In the genomic region with DNA sequence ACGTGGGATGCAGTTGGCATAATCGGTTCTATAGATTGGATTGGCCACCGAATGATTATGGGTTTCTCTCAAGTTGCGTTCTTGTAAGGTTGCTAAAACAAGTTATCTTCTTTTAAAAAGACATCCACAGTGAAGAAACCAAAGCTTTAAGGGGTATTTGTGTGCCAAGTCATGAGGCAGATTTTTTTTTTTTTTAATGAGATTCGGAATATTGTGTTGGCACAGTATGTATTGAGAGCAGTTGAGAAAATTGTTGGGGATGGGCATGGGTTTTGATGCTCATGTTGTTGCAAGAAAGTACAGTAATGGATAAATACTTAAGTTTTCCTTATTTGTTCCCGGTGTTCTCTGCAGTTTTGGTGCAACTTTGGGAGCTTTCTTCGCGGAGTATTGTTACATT, we compare ENCODE assay signal across 8 mouse cellular contexts. TPM values are rescaled to one million over a fixed set of nuclear protein-coding genes. Genes with fewer than 3 reads are reported as not detected.
DNase-seq lines count a peak whose midpoint lies in the region; ATAC-seq and TF ChIP-seq lines count a peak whose summit lies in the region.

No protein-coding gene starts in this region.

- H3K4me3 ChIP-seq in left cerebral cortex, adult 2 months, result peak overlapping the region; percentile 86
- peak overlapping the region; percentile 94 for H3K4me3 ChIP-seq in embryonic facial prominence, embryonic 12.5 days
- peak overlapping the region; percentile 92 for H3K4me3 ChIP-seq in intestine, embryonic 15.5 days (replicated peaks)
- peak overlapping the region; percentile 95 for H3K4me3 ChIP-seq in neural tube, embryonic 13.5 days

- no peak for DNase-seq in left cerebral cortex, adult 2 months (ENCODE audit: extremely low spot score in 1 of 2, low spot score in 2 of 2)
- no peak for DNase-seq in left cerebral cortex, postnatal 14 days (ENCODE audit: low spot score in 2 of 2)
- DNase-seq in adrenal gland, adult 8-10 months, result no peak
- no peak for DNase-seq in right cerebral cortex, postnatal 36 days (ENCODE audit: low spot score in 2 of 2)
- no peak for DNase-seq in urinary bladder, postnatal 25 days (ENCODE audit: low spot score)

- peak overlapping the region; percentile 91 for H3K9ac ChIP-seq in embryonic facial prominence, embryonic 12.5 days
- H3K9ac ChIP-seq in intestine, embryonic 15.5 days, result peak overlapping the region; percentile 88
- peak overlapping the region; percentile 96 for H3K9ac ChIP-seq in neural tube, embryonic 13.5 days

- intact Hi-C loops in left cerebral cortex, adult 2 months (cut with DNase I), result loop anchor here (5.0 kb wide), 1 partner anchor 266 kb away; the partner anchor contains the start of gene Mfsd10
- intact Hi-C loops in left cerebral cortex, postnatal 14 days (cut with DNase I), result no loop called here

- no peak for TF ChIP-seq CTCF in left cerebral cortex, adult 2 months (IDR thresholded peaks at IDR 0.05)

- no peaks in the 10 kb centered on the region for H3K9me3 ChIP-seq in embryonic facial prominence, embryonic 12.5 days
- no peaks in the 10 kb centered on the region for H3K9me3 ChIP-seq in intestine, embryonic 15.5 days
- no peaks in the 10 kb centered on the region for H3K9me3 ChIP-seq in neural tube, embryonic 13.5 days

- no peaks in the 10 kb centered on the region for H3K27me3 ChIP-seq in embryonic facial prominence, embryonic 12.5 days
- no peaks in the 10 kb centered on the region for H3K27me3 ChIP-seq in intestine, embryonic 15.5 days (replicated peaks)
- no peaks in the 10 kb centered on the region for H3K27me3 ChIP-seq in neural tube, embryonic 13.5 days

- H3K4me1 ChIP-seq in embryonic facial prominence, embryonic 12.5 days, result peaks cover 8% of the 10 kb centered on the region; the same call in 1 of the 2 replicates
- H3K4me1 ChIP-seq in intestine, embryonic 15.5 days (replicated peaks), result peaks cover 16% of the 10 kb centered on the region
- peaks cover 34% of the 10 kb centered on the region for H3K4me1 ChIP-seq in neural tube, embryonic 13.5 days (replicated peaks)

- no peaks in the 10 kb centered on the region for H3K36me3 ChIP-seq in embryonic facial prominence, embryonic 12.5 days
- no peaks in the 10 kb centered on the region for H3K36me3 ChIP-seq in intestine, embryonic 15.5 days
- H3K36me3 ChIP-seq in neural tube, embryonic 13.5 days, result no peaks in the 10 kb centered on the region

- WGBS in embryonic facial prominence, embryonic 12.5 days, result 33% methylated on average over 8 of the region's 8 CpGs
- WGBS in intestine, embryonic 15.5 days, result 30% methylated on average over 8 of the region's 8 CpGs
- WGBS in neural tube, embryonic 13.5 days, result 34% methylated on average over 8 of the region's 8 CpGs

- H3K27ac ChIP-seq in left cerebral cortex, adult 2 months, result no peak overlapping the region
- no peak overlapping the region for H3K27ac ChIP-seq in embryonic facial prominence, embryonic 12.5 days
- H3K27ac ChIP-seq in intestine, embryonic 15.5 days, result no peak overlapping the region
- no peak overlapping the region for H3K27ac ChIP-seq in neural tube, embryonic 13.5 days (replicated peaks)

- no peak for ATAC-seq in embryonic facial prominence, embryonic 12.5 days (ENCODE audit: insufficient number of reproducible peaks, insufficient read depth, low FRiP score, low TSS enrichment)
- no peak for ATAC-seq in intestine, embryonic 15.5 days
- ATAC-seq in neural tube, embryonic 13.5 days (ENCODE audit: low read depth), result no peak

- H3K4me2 ChIP-seq in embryonic facial prominence, embryonic 12.5 days (replicated peaks), result peak overlapping the region; percentile 57
- peak overlapping the region; percentile 67 for H3K4me2 ChIP-seq in intestine, embryonic 15.5 days (replicated peaks)
- peak overlapping the region; percentile 59 for H3K4me2 ChIP-seq in neural tube, embryonic 13.5 days

RNA-seq across cellular contexts. Expression of gene Fam193a, which starts 1.1 kb away (rescaled TPM):
- 10 to 100 TPM; 39.0 to 43.3 TPM for total RNA-seq in left cerebral cortex, adult 2 months (2021)
- total RNA-seq in left cerebral cortex, postnatal 14 days (2021), result 10 to 100 TPM; 41.0 to 41.8 TPM
- 15.8 and 15.9 TPM in 2 replicates for polyA plus RNA-seq in embryonic facial prominence, embryonic 12.5 days (2016; fragmentation: Nextera tagmentation; extraction: Ambion mirVana)
- 7.6 and 8.4 TPM in 2 replicates for polyA plus RNA-seq in intestine, embryonic 15.5 days (2015; fragmentation: Nextera tagmentation; extraction: Ambion mirVana)
- polyA plus RNA-seq in neural tube, embryonic 13.5 days (2015; fragmentation: Nextera tagmentation; extraction: Ambion mirVana), result 14.3 and 15.2 TPM in 2 replicates
- 10 to 100 TPM; 27.0 to 45.0 (median 33.4) TPM for total RNA-seq in adrenal gland, adult 8-10 months (2022)

RNA-seq across cellular contexts. Expression of gene Rnf4, which starts 34.8 kb away (rescaled TPM):
- total RNA-seq in left cerebral cortex, adult 2 months (2021), result 10 to 100 TPM; 87.0 to 90.7 TPM
- total RNA-seq in left cerebral cortex, postnatal 14 days (2021), result 10 to 100 TPM; 82.3 to 86.0 TPM
- 170 and 179 TPM in 2 replicates for polyA plus RNA-seq in embryonic facial prominence, embryonic 12.5 days (2016; fragmentation: Nextera tagmentation; extraction: Ambion mirVana)
- polyA plus RNA-seq in intestine, embryonic 15.5 days (2015; fragmentation: Nextera tagmentation; extraction: Ambion mirVana), result 144 and 149 TPM in 2 replicates
- polyA plus RNA-seq in neural tube, embryonic 13.5 days (2015; fragmentation: Nextera tagmentation; extraction: Ambion mirVana), result 134 and 135 TPM in 2 replicates
- 100 to 1,000 TPM in 1 of 4 experiments, 10 to 100 TPM in 3; 87.2 to 105 (median 94.0) TPM for total RNA-seq in adrenal gland, adult 8-10 months (2022)
